Mouse (Mus musculus): ENCODE data around the gene Golga1.

GRCm38 (mm10) chr2:38999910-39000586 is 65.3 kb downstream of the Golga1 start:
- no peak for TF ChIP-seq CTCF (IDR thresholded peaks at IDR 0.05; ENCODE audit: control insufficient read depth, insufficient read depth, insufficient replicate concordance, low read depth, low read length)
- TF ChIP-seq POLR2A (IDR thresholded peaks at IDR 0.05; ENCODE audit: control insufficient read depth, low read depth, low read length) = no peak

All from testis, adult 2 months (tissue).